Mouse (Mus musculus) embryonic facial prominence, embryonic 10.5 days (tissue): ENCODE measurements around the gene Sncg. TPM values are rescaled to one million over a fixed set of nuclear protein-coding genes. Genes with fewer than 3 reads are reported as not detected.

ENCODE experiments used
- DNase-seq: peaks from one replicate; pipeline ENCODE4 v3.0.0-alpha.2; 2017; ENCODE audit warnings: low spot score
- H3K27ac ChIP-seq: fragments of 300-500 bp; sonication (generic); replicated peaks from 2 replicates; pipeline ENCODE4 v1.5.1; 2016; ENCODE audit warnings: mild to moderate bottlenecking
- H3K27me3 ChIP-seq: fragments of 300-500 bp; sonication (generic); replicated peaks from 2 replicates; pipeline ENCODE4 v1.6.1; 2016; ENCODE audit warnings: low read depth, mild to moderate bottlenecking; ENCODE audit not compliant: poor library complexity, severe bottlenecking
- H3K36me3 ChIP-seq: fragments of 300-500 bp; sonication (generic); replicated peaks from 2 replicates; pipeline ENCODE4 v1.6.1; 2016; ENCODE audit warnings: mild to moderate bottlenecking, moderate library complexity
- H3K4me1 ChIP-seq: fragments of 300-500 bp; sonication (generic); 2 replicates; pipeline ENCODE4 v1.6.1; 2016
- H3K4me3 ChIP-seq: fragments of 300-500 bp; sonication (generic); 2 replicates; pipeline ENCODE4 v1.5.1; 2016; ENCODE audit warnings: mild to moderate bottlenecking, moderate library complexity
- H3K9me3 ChIP-seq: fragments of 300-500 bp; sonication (generic); 2 replicates; pipeline ENCODE4 v1.6.1; 2016; ENCODE audit warnings: mild to moderate bottlenecking
- WGBS: fragments of 180-500 bp; shearing (Covaris S2); methylation state at CpG from one replicate; pipeline ENCODE4 v1.1.7; 2016; 5-methylcytosine and 5-hydroxymethylcytosine counted together
- polyA plus RNA-seq: library from polyadenylated mRNA; unstranded; fragments of >200 nt; fragmentation: Nextera tagmentation; extraction: Ambion mirVana; gene quantifications from 2 replicates; pipeline ENCODE4 v1.2.1, GENCODE M21; 2016

Gene Sncg
- polyA plus RNA-seq, 1 experiment from 2014 or later: 44.5 TPM

DNA sequence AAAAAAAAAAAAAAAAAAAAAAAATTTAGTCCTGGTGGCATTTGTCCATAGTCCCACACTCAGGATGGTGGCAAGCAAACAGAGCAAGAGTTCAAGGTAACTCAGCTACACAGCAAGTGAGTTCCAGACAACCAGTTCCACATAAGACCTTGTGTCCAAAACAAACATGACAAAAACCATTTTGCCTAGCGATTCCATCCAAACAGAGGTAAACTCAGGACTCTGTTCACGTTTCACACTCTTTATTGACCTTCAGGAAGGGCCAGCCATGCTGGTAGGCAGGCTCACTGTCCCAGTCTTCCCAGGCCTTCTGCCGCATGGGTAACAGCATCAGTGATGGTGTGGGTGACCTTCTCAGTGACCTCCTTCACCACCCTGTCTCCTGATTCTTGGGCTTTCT, 22.9 kb downstream of the Sncg start:
- Histone ChIP-seq H3K36me3 (no peaks in the 10 kb centered on the region), H3K4me1 (peaks cover 14% of the 10 kb centered on the region), H3K4me3 (no peak overlapping the region), H3K9me3 (no peaks in the 10 kb centered on the region), H3K27ac (no peak overlapping the region), H3K27me3 (no peaks in the 10 kb centered on the region)
- WGBS: 72% methylated on average over 3 of the region's 3 CpGs
- DNase-seq: no peak

DNA sequence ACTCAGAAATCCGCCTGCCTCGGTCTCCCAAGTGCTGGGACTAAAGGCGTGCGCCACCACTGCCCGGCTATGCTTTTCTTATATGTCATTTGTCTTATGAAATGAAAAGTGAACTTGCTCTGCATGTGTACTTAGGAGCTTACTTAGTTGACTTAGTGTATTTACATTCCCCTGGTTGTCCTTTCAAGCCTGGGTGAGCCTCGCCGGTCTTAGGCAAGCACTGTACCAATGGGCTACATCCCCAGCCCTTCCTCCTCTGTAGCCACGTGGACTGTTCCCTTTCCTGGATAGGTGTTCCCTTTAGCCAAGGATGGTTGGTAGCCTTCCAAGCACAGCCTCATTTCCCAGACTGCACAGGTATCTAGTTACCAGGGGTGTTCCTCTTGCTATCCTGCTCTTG, 25.6 kb downstream of the Sncg start:
- no peaks in the 10 kb centered on the region for H3K9me3 ChIP-seq
- DNase-seq: no peak
- 86% methylated on average over 8 of the region's 8 CpGs for WGBS

DNA sequence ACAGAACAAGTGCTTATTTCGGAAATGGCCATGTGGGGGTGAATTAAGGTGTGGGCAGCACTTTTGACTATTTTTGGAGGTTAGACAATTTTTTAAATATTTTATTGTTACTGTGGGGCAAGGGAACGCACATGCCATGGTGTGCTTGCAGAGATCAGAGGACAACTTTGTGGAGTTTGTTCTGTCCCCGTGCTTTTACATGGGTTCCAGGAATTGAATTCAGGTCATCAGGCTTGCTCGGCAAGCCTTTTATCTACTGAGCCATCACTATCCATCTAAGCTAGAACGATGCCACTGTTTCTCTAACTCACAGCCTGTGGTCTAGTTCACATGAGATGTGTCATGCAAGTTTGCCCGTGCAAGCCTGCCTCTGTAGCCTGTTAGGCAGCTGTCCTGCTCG, 26.3 kb downstream of the Sncg start:
- no peaks in the 10 kb centered on the region for H3K27me3 ChIP-seq
- H3K27ac ChIP-seq: no peak overlapping the region
- H3K4me3 ChIP-seq: no peak overlapping the region
- 87% methylated on average over 7 of the region's 7 CpGs for WGBS
- H3K4me1 ChIP-seq: peaks cover 11% of the 10 kb centered on the region
- DNase-seq: no peak
- H3K9me3 ChIP-seq: no peaks in the 10 kb centered on the region
- peaks cover 14% of the 10 kb centered on the region for H3K36me3 ChIP-seq

More for the DNA sequence above, 25.6 kb downstream of the Sncg start:
- no peak overlapping the region for H3K4me3 ChIP-seq
- no peaks in the 10 kb centered on the region for H3K27me3 ChIP-seq
- no peak overlapping the region for H3K27ac ChIP-seq
- H3K4me1 ChIP-seq: peaks cover 11% of the 10 kb centered on the region
- peaks cover 8% of the 10 kb centered on the region for H3K36me3 ChIP-seq

DNA sequence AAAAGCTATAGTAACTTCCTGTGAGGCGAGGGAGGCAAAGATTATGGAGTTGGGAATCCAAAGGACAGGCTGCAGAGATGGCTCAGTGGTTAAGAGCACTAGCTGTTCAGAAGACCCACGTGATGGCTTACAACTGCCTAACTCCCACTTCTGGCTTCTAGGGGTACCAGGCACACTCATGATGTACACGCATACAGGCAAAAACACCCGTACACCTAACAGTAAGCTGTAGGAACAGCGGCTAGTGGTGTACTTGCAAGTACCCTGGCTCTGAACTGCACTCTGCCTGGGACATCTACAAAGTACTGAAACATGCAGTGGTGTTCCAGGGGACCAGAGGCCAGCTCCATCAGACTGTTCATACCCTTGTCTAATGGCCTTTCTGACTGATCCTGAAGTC, 27.5 kb downstream of the Sncg start:
- no peaks in the 10 kb centered on the region for H3K27me3 ChIP-seq
- H3K36me3 ChIP-seq: peaks cover 26% of the 10 kb centered on the region
- no peak overlapping the region for H3K27ac ChIP-seq
- no peaks in the 10 kb centered on the region for H3K9me3 ChIP-seq
- WGBS: 96% methylated on average over 5 of the region's 5 CpGs
- peaks cover 11% of the 10 kb centered on the region for H3K4me1 ChIP-seq
- DNase-seq: no peak
- H3K4me3 ChIP-seq: no peak overlapping the region

DNA sequence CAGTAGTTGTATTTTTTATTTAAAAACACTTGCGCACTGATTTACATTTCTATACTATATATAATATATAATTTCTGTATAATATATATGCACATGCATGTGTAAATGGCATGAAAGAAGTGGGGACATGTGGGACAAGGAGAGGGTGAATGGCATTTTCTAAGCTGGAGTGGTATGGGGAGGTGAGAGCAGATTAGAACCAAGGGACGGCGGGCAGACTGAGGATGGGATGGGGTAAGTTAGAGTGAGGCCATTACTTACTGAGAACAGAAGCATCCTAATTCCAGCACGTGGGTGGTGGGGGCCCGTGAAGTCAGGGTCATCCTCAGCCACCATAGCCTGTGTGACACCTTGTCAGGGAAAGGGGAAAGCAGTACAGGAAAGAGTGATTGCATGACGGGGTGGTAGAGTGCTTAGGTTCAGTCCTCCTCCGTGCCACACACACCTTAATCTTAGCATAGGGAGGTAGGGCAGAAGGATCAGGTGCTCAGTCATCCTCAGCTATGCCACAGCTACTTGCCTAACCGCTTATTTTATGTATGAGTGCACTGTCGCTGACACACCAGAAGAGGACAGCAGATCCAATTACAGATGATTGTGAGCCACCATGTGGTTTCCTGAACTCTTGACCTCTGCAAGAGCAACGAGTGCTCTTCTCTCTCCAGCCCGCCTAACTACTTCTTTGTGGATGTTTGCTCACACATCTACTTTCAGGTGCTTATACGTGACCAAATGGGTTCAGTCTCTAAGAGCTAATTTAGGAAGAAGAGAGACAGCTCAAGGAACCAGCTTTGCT, 28.6 kb downstream of the Sncg start:
- Histone ChIP-seq H3K36me3 (peaks cover 37% of the 10 kb centered on the region), H3K4me1 (peaks cover 7% of the 10 kb centered on the region), H3K4me3 (no peak overlapping the region), H3K27ac (no peak overlapping the region), H3K27me3 (no peaks in the 10 kb centered on the region), H3K9me3 (no peaks in the 10 kb centered on the region)
- 54% methylated on average over 12 of the region's 12 CpGs for WGBS
- DNase-seq: no peak

DNA sequence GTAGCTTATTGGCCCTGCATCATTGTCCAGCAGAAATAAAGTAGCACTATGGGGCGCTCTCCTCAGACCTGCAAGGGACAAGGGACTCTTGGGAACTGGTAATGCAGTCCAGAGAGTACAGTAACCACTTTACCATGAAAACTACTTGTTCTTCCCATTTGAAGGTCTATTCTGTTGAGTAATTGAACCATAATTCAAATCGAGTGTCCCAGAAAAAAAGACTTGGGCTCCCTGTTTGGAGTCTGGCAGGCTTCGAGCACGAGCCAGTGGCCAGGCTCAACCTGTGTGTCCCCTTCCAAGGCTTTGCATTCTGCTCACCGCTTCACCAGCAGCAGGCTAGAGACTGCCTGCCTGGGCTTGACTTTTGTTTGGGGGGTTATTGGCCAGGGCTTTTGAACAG, 30.2 kb downstream of the Sncg start:
- Histone ChIP-seq H3K9me3 (no peaks in the 10 kb centered on the region), H3K4me3 (no peak overlapping the region), H3K27me3 (no peaks in the 10 kb centered on the region), H3K36me3 (peaks cover 51% of the 10 kb centered on the region), H3K27ac (no peak overlapping the region), H3K4me1 (peaks cover 7% of the 10 kb centered on the region)
- no peak for DNase-seq
- WGBS: 90% methylated on average over 5 of the region's 5 CpGs

DNA sequence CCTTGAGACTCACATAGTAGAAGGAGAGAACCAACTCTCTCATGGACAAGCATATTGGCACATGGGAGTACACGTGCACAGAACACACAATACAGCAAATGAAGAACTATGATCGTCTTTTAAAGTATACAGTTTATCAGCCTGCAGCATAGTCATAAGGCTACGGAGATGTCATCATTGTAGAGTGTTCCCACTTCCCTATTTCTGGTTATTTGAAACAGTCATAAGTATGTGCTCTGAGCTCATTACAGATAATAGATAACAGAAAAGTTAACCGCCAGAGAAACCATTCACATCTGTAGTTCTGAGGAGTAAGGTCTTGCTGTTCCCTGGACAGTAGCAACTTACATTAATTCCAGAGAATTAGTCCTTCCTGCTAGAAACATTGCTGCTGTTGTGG, 31.5 kb downstream of the Sncg start:
- peaks cover 64% of the 10 kb centered on the region for H3K36me3 ChIP-seq
- no peak for DNase-seq
- WGBS: 91% methylated on average over 4 of the region's 4 CpGs

DNA sequence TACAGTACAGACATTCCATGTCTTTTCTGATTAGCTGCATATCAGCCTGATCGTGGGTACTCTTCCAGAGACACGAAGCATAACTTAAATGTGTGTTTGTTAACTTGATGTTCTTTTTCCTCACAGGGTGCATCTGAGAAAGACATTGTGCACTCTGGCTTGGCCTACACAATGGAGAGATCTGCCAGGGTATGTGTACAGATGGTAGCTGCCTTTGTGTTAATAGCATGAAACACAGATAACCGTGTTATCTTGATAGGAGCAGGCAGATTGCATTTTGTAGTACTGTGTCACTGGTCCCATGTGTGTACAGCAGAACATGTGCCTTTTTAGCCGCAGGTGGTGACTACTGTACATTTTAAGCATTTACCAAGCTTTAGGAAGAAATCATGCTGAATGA, 32.6 kb downstream of the Sncg start:
- H3K27me3 ChIP-seq: no peaks in the 10 kb centered on the region
- no peak for DNase-seq
- WGBS: 91% methylated on average over 4 of the region's 4 CpGs
- H3K36me3 ChIP-seq: peaks cover 75% of the 10 kb centered on the region
- H3K9me3 ChIP-seq: no peaks in the 10 kb centered on the region
- H3K4me1 ChIP-seq: peaks cover 7% of the 10 kb centered on the region
- H3K4me3 ChIP-seq: no peak overlapping the region
- no peak overlapping the region for H3K27ac ChIP-seq

More for the DNA sequence above, 31.5 kb downstream of the Sncg start:
- Histone ChIP-seq H3K27ac (no peak overlapping the region), H3K27me3 (no peaks in the 10 kb centered on the region), H3K9me3 (no peaks in the 10 kb centered on the region), H3K4me1 (peaks cover 7% of the 10 kb centered on the region), H3K4me3 (no peak overlapping the region)

DNA sequence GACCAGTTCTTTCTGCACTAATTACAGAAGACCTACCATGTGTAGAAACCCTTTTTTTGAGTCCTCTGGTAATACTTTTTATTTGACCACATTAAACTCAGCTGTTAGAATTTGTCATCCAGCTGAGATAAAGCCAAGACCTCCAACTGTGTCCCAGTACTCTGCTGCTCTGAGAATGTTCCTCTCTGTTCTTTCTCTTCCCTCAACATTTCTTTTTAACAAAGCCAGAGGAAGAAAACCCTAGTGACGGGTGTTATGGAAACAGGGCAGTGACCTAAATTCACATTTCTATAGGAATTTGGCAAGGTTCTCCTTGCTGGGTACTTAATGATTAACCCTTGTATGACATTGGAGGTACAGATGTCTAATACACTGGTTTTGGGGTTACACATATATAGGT, 35.1 kb downstream of the Sncg start:
- no peak overlapping the region for H3K4me3 ChIP-seq
- H3K27me3 ChIP-seq: no peaks in the 10 kb centered on the region
- no peak for DNase-seq
- 71% methylated on average over 1 of the region's 1 CpGs for WGBS
- no peaks in the 10 kb centered on the region for H3K9me3 ChIP-seq
- peaks cover 96% of the 10 kb centered on the region for H3K36me3 ChIP-seq
- no peak overlapping the region for H3K27ac ChIP-seq
- no peaks in the 10 kb centered on the region for H3K4me1 ChIP-seq

DNA sequence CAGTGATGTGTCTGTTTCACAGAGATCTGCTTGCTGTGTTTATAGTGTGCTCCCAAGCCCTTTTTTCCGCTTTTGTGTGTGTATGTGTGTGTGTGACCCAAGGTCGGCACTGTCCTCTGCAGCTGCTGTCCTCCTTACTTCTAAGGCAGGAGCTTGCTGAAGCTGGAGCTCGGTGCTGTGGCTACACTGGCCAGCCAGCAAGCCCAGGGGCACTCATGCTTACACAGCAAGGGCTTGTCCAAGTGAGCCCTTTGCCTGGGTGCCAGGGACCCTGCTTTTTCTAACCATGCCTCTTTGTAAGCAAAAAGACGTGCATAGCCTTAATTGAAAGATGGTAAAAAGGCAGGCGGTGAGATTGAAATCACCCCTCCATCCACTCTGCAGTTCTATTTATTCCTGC, 42.1 kb downstream of the Sncg start:
- Histone ChIP-seq H3K4me1 (no peaks in the 10 kb centered on the region), H3K36me3 (peaks cover 96% of the 10 kb centered on the region), H3K9me3 (no peaks in the 10 kb centered on the region), H3K27me3 (no peaks in the 10 kb centered on the region), H3K4me3 (no peak overlapping the region), H3K27ac (no peak overlapping the region)
- no peak for DNase-seq
- 89% methylated on average over 5 of the region's 5 CpGs for WGBS

DNA sequence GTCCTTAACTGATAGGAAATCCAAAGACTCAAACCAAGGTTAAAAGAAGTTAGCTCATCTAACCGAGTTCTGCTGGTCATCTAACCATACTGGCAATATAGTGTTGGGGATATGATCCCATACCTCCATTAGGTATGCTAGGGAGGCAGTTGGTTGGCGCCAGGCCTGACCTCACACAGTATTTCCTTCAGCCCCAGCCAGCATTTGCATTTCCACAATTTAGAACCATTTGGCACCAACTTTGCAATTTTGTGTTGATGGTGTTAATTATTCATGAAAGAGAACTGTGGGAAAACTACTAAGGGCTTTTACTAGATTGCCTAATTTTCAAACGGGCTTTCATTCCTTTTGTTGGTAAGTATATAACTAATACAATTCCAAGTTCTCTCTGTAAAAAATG, 42.7 kb downstream of the Sncg start:
- DNase-seq: no peak
- Histone ChIP-seq H3K4me3 (no peak overlapping the region), H3K27ac (no peak overlapping the region), H3K4me1 (no peaks in the 10 kb centered on the region), H3K9me3 (no peaks in the 10 kb centered on the region), H3K27me3 (no peaks in the 10 kb centered on the region), H3K36me3 (peaks cover 95% of the 10 kb centered on the region)
- 89% methylated on average over 3 of the region's 3 CpGs for WGBS

DNA sequence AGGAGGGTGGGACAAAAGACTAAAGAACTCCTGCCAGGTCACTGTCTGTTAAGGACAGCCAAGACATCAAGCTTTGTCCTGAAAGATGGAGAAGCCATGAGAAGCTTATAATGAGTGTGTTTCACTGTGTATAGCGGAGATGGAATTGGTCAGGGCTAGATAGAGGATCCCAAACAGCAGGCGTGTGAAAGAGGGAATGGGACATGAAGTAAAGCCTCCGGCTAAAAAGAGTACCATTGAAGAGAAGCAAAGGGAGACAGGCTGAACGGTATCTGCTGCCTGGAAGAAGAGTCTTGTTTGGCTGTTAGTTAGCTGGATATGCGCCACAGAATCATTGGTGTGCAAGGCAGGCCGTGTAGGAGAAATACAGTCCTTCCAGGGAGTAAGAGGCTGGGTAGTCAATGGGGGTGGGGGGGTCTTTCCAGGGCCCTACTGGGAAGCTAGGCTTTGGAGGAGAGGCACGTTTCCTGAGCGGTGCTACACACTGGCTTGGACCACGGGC, 43.9 kb downstream of the Sncg start:
- WGBS: 94% methylated on average over 9 of the region's 9 CpGs
- peaks cover 95% of the 10 kb centered on the region for H3K36me3 ChIP-seq

DNA sequence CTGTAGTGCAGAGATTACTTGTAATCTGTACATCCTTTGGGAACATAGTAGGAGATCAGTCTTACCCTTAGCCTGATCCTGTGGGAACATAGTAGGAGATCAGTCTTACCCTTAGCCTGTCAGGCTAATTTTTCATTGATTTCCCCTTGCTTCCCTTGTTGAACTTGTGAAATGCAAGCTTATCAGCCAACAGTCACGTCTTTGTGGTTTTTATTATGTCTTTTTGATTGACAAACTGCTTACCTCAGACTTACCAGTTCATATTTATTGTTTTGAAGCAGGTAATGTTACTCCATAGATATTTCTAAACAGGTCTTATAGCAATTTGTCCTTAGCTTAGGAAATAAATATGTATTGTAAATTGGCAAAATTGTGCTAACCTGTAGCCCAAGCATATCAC, 47.0 kb downstream of the Sncg start:
- Histone ChIP-seq H3K27ac (no peak overlapping the region), H3K4me3 (no peak overlapping the region), H3K36me3 (peaks cover 92% of the 10 kb centered on the region), H3K9me3 (no peaks in the 10 kb centered on the region), H3K4me1 (no peaks in the 10 kb centered on the region), H3K27me3 (no peaks in the 10 kb centered on the region)
- no peak for DNase-seq
- WGBS: 89% methylated on average over 1 of the region's 1 CpGs

More for the DNA sequence above, 43.9 kb downstream of the Sncg start:
- Histone ChIP-seq H3K4me3 (no peak overlapping the region), H3K27ac (no peak overlapping the region), H3K27me3 (no peaks in the 10 kb centered on the region), H3K4me1 (no peaks in the 10 kb centered on the region), H3K9me3 (no peaks in the 10 kb centered on the region)
- DNase-seq: no peak
